Mouse (Mus musculus) liver, postnatal 0 days (tissue): ENCODE results near the gene Ube2ql1. TPM values are rescaled to one million over a fixed set of nuclear protein-coding genes. Genes with fewer than 3 reads are reported as not detected.

Experiments used
- ATAC-seq: fragments of 200-750 bp; cut with Nextera tagmentation; 2 replicates; pipeline ENCODE4 v1.8.0; 2017; ENCODE audit warnings: mild to moderate bottlenecking, moderate library complexity
- DNase-seq: peaks from one replicate; pipeline ENCODE4 v3.0.0-alpha.2; 2016
- H3K27ac ChIP-seq: fragments of 300-500 bp; sonication (generic); 2 replicates; pipeline ENCODE4 v1.5.1; 2014; ENCODE audit warnings: antibody characterized with exemption, moderate library complexity, mild to moderate bottlenecking, low read depth
- H3K27me3 ChIP-seq: fragments of 300-500 bp; sonication (generic); 2 replicates; pipeline ENCODE4 v1.6.1; 2014; ENCODE audit warnings: low read length, control low read depth, mixed read lengths; ENCODE audit not compliant: insufficient read depth
- H3K36me3 ChIP-seq: fragments of 300-500 bp; sonication (generic); replicated peaks from 2 replicates; pipeline ENCODE4 v1.6.1; 2014; ENCODE audit warnings: mild to moderate bottlenecking, control low read depth, low read length, moderate library complexity, mixed read lengths; ENCODE audit not compliant: insufficient read depth
- H3K4me1 ChIP-seq: fragments of 300-500 bp; sonication (generic); 2 replicates; pipeline ENCODE4 v1.6.1; 2014; ENCODE audit warnings: antibody characterized with exemption, mild to moderate bottlenecking, control low read depth; ENCODE audit not compliant: insufficient read depth
- H3K4me2 ChIP-seq: fragments of 300-500 bp; sonication (generic); 2 replicates; pipeline ENCODE4 v1.6.1; 2014; ENCODE audit warnings: low read depth, mild to moderate bottlenecking, low read length, moderate library complexity, mixed read lengths
- H3K4me3 ChIP-seq: fragments of 300-500 bp; sonication (generic); 2 replicates; pipeline ENCODE4 v1.5.1; 2014; ENCODE audit warnings: low read depth, low read length
- H3K9ac ChIP-seq: fragments of 300-500 bp; sonication (generic); replicated peaks from 2 replicates; pipeline ENCODE4 v1.6.1; 2014; ENCODE audit warnings: mild to moderate bottlenecking, moderate library complexity
- H3K9me3 ChIP-seq: fragments of 300-500 bp; sonication (generic); 2 replicates; pipeline ENCODE4 v1.6.1; 2016; ENCODE audit warnings: mild to moderate bottlenecking, control low read depth, low read length, mixed read lengths
- CTCF ChIP-seq: sonication (generic); IDR thresholded peaks from 2 replicates; pipeline ENCODE4 v1.5.1; 2016; ENCODE audit warnings: antibody characterized with exemption, low read depth
- EP300 ChIP-seq: IDR thresholded peaks from 2 replicates; pipeline ENCODE4 v1.6.1; 2016; ENCODE audit warnings: antibody characterized with exemption, low read depth, mild to moderate bottlenecking
- WGBS: fragments of 180-500 bp; shearing (Covaris S2); extraction: QIAGEN DNeasy Blood & Tissue Kit; methylation state at CpG from one replicate; pipeline ENCODE4 v1.1.7; 2014; ENCODE audit not compliant: insufficient replicate concordance; 5-methylcytosine and 5-hydroxymethylcytosine counted together
- polyA plus RNA-seq: library from polyadenylated mRNA; unstranded; fragments of >200 nt; fragmentation: Nextera tagmentation; extraction: Ambion mirVana; gene quantifications from 2 replicates; pipeline ENCODE4 v1.2.1, GENCODE M21; 2015

Gene Ube2ql1
- polyA plus RNA-seq, 1 experiment from 2014 or later: not detected

- ATAC-seq (no peak), DNase-seq (no peak)
- Histone ChIP-seq H3K4me1 (no peaks in the 10 kb centered on the region), H3K4me3 (no peak overlapping the region), H3K9ac (no peak overlapping the region), H3K4me2 (no peak overlapping the region), H3K27me3 (no peaks in the 10 kb centered on the region), H3K36me3 (no peaks in the 10 kb centered on the region), H3K27ac (no peak overlapping the region), H3K9me3 (no peaks in the 10 kb centered on the region)
- WGBS: 89% methylated on average over 3 of the region's 3 CpGs
- no peak for TF ChIP-seq CTCF
- no peak for TF ChIP-seq EP300
Observed at GRCm38 (mm10) chr13:69725376-69725775, 14.3 kb downstream of the Ube2ql1 start.

- no peaks in the 10 kb centered on the region for H3K27me3 ChIP-seq
- DNase-seq (no peak), ATAC-seq (no peak)
- H3K9ac ChIP-seq: no peak overlapping the region
- no peaks in the 10 kb centered on the region for H3K9me3 ChIP-seq
- TF ChIP-seq CTCF: no peak
- no peak for TF ChIP-seq EP300
- H3K27ac ChIP-seq: no peak overlapping the region
- WGBS: 25% methylated on average over 6 of the region's 6 CpGs
- H3K4me3 ChIP-seq: no peak overlapping the region
- H3K36me3 ChIP-seq: no peaks in the 10 kb centered on the region
- H3K4me2 ChIP-seq: no peak overlapping the region
- no peaks in the 10 kb centered on the region for H3K4me1 ChIP-seq
Observed at GRCm38 (mm10) chr13:69721141-69721540, 18.5 kb downstream of the Ube2ql1 start.

GRCm38 (mm10) chr13:69717860-69718598 is 21.7 kb downstream of the Ube2ql1 start:
- H3K36me3 ChIP-seq: no peaks in the 10 kb centered on the region
- H3K4me2 ChIP-seq: no peak overlapping the region
- no peak for DNase-seq
- no peaks in the 10 kb centered on the region for H3K4me1 ChIP-seq
- TF ChIP-seq CTCF (no peak), EP300 (no peak)
- no peak overlapping the region for H3K9ac ChIP-seq
- WGBS: 24% methylated on average over 11 of the region's 11 CpGs
- no peaks in the 10 kb centered on the region for H3K9me3 ChIP-seq
- H3K27ac ChIP-seq: no peak overlapping the region
- H3K27me3 ChIP-seq: no peaks in the 10 kb centered on the region
- ATAC-seq: no peak
- H3K4me3 ChIP-seq: no peak overlapping the region

DNA sequence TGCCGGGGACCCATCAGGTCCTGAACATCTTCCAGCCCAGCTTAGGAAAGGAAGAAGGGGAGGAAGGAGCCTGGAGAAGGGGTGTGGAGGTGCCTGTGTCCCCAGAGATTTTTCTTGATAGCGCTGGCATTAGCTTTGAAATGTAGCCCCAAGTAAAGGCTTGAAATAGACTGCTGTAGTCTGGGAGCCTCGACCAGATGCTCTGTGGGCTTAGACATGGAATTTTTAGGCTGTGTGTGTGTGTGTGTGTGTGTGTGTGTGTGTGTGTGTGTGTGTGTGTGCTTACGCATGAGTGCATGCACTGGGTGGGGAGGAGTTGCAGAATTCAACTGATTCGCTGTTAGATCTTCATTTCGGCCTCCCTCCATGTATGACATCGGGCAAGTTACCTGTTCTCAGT is 31.5 kb downstream of the Ube2ql1 start:
- Histone ChIP-seq H3K9ac (no peak overlapping the region), H3K4me3 (no peak overlapping the region), H3K4me2 (no peak overlapping the region), H3K9me3 (no peaks in the 10 kb centered on the region), H3K4me1 (no peaks in the 10 kb centered on the region), H3K27me3 (no peaks in the 10 kb centered on the region), H3K27ac (no peak overlapping the region), H3K36me3 (no peaks in the 10 kb centered on the region)
- TF ChIP-seq EP300: no peak
- TF ChIP-seq CTCF: no peak
- no peak for ATAC-seq
- WGBS: 80% methylated on average over 7 of the region's 7 CpGs
- DNase-seq: no peak

GRCm38 (mm10) chr13:69707496-69707895 is 32.2 kb downstream of the Ube2ql1 start:
- Histone ChIP-seq H3K36me3 (no peaks in the 10 kb centered on the region), H3K9ac (no peak overlapping the region), H3K4me2 (no peak overlapping the region), H3K4me3 (no peak overlapping the region), H3K9me3 (no peaks in the 10 kb centered on the region), H3K27ac (no peak overlapping the region), H3K27me3 (no peaks in the 10 kb centered on the region), H3K4me1 (peaks cover 4% of the 10 kb centered on the region; the same call in 1 of the 2 replicates)
- no peak for TF ChIP-seq CTCF
- TF ChIP-seq EP300: no peak
- 87% methylated on average over 12 of the region's 12 CpGs for WGBS
- DNase-seq: no peak
- ATAC-seq: no peak

- Histone ChIP-seq H3K9me3 (no peaks in the 10 kb centered on the region), H3K27me3 (no peaks in the 10 kb centered on the region), H3K36me3 (no peaks in the 10 kb centered on the region), H3K4me3 (no peak overlapping the region), H3K4me1 (peaks cover 4% of the 10 kb centered on the region; the same call in 1 of the 2 replicates), H3K27ac (no peak overlapping the region), H3K9ac (no peak overlapping the region), H3K4me2 (no peak overlapping the region)
- no peak for TF ChIP-seq CTCF
- TF ChIP-seq EP300: no peak
- DNase-seq: no peak
- 24% methylated on average over 2 of the region's 2 CpGs for WGBS
- no peak for ATAC-seq
Observed at GRCm38 (mm10) chr13:69706919-69707318, 32.8 kb downstream of the Ube2ql1 start.
